Mouse (Mus musculus): Measurements from ENCODE around the gene Olfr466.

DNA sequence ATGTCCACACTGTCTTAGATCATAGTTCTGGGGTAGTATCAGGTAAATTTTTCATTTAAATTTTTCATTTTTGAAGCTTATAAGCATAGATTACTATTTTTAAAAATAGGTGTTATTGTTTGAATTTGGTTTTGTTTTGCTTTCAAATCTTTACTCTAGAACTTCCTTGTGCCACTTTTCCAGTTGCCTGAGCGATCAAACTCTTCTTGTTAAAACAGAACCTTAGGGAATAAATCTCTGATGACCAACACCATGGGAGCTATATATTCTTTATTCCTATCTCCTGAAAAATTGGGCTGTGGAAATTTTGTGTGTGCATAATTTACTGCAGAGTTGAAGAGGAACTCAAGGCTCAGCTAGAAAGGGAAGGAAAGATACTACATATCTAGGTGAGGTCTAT, at the start of gene Olfr466:
- no peak for TF ChIP-seq CTCF (IDR thresholded peaks at IDR 0.05; ENCODE audit: extremely low read depth, insufficient read depth, insufficient read length, insufficient replicate concordance)
- no peak for TF ChIP-seq POLR2A (IDR thresholded peaks at IDR 0.05; ENCODE audit: low read depth, low read length)

Measured in spleen, adult 2 months (tissue).